Mouse (Mus musculus): ENCODE results near the gene Fam198a.

The Fam198a gene

DNA sequence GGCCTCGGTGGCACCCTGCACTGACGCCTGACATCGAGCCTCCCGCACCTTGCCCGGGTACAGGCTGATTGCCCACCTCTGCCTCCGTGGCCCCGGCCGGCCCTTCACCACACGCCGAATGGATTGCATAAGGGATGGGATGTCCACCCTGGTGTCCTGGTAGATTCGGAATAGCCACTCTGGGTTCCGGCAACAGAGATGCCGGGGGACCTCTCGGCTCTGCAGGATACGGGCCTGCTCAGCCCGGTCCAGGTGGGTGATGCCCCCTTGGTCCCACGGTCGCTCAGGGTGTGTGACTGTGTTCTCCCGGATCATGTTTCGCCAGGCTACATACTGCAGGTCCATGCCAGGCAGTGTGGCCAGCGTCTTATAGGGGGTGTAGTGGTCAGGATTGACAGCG lies 31.4 kb downstream of the Fam198a start:
- no peak for DNase-seq (ENCODE audit: low read depth, low spot score)

DNA sequence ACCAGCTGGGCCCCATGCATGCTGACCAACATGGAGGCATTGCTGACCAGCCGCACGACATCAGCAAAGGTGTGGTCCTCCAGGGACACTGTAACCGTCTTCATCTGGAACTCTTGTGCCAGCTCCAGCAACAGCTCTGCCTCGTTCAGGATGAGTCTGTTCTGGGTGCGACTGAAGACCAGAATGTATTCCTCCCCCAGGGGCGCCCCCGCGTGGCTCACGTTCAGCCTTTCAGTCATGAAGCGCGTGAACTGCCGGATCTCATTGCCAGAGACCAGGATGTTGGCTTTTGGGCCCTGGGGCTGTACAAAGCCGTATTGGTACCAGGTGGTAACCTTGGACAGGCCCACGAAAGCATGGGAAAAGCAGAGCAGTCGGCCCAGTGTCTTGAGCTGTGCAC lies 31.9 kb downstream of the Fam198a start:
- DNase-seq (ENCODE audit: low read depth, low spot score): no peak

- DNase-seq (ENCODE audit: low read depth, low spot score): peak; percentile 56
Measured at GRCm38 (mm10) chr9:121983504-121983903, 32.7 kb downstream of the Fam198a start.

GRCm38 (mm10) chr9:121984465-121985461 lies 34.0 kb downstream of the Fam198a start:
- DNase-seq (ENCODE audit: low read depth, low spot score): peak; percentile 69

DNA sequence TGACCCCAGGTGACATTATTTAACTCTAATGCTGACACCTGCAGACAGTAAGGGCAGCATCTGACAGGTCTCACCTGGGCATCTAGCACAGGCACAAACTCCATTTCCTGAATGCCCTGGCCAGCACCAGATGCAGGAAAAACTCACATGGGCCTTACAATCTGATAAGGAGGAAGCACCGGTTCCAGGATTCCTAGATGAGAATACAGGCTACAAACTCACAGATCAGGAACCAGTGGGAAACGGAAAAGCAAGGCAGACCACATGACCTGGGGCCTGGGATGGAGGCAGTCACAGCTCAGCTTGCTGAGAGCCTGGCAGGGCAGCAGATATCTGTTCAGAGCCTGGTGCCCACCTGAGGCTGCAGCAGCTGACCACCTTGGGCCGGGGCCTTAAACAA lies 38.1 kb downstream of the Fam198a start:
- no peak for DNase-seq (ENCODE audit: low read depth, low spot score)

- DNase-seq (ENCODE audit: low read depth, low spot score): peak; percentile 89
Measured at GRCm38 (mm10) chr9:121989536-121989935, 38.7 kb downstream of the Fam198a start.

DNA sequence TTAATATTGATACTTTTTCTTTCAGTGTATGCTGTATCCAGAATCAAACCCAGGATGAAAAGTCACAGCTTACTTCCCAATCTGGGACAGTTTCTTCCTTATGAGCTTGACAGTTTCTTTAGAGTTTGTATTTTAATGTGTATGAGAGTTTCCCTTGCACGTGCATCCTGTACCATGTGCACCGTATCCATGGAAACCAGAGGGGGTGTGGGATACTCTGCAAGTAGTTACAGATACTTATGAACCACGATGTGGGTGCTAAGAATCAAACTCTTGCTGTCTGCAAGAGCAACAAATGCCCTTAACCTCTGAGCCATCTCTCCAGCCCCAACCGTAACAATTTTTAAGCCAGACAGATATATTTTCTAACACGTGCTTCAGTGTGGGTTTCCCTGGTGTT lies 40.3 kb downstream of the Fam198a start:
- DNase-seq (ENCODE audit: low read depth, low spot score): no peak

DNA sequence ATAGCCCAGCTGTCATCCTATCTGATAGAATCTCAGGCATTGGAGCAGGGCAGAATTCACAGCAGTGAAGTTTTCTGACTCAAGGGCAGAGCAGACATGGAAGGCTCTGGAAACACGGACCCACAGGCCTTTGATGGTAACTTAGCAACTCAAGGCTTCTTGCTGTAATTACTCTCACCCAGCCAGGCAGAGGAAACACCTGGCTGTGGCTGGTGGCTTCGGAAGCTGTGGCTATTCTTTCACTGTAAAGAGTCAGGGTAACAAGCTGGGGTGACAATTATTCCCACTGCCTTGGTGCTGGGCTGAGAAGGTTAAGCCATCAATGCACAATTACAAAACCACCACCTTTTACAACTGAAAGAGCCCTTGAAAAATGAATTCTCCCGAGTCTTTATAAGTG lies 42.3 kb downstream of the Fam198a start:
- DNase-seq (ENCODE audit: low read depth, low spot score): no peak

DNA sequence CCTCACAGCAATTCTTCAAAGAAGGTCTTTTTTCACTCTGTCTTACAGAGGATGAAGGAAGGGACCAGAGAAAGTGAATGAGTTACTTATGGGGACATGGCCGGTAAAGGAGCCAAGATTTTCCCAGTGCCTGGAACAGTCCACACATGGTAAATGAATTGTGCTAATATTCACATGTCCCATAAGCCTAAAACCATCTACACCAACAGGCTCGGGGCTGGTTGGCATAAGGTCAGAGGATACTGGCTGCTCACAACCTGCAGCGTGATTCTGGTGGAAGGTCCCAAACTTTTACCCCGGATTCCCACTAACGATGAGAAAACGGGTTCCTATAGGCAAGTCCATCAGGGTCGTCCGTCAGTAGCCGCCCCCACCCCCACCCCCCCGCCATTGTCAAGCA lies 44.3 kb downstream of the Fam198a start:
- no peak for DNase-seq (ENCODE audit: low read depth, low spot score)

DNA sequence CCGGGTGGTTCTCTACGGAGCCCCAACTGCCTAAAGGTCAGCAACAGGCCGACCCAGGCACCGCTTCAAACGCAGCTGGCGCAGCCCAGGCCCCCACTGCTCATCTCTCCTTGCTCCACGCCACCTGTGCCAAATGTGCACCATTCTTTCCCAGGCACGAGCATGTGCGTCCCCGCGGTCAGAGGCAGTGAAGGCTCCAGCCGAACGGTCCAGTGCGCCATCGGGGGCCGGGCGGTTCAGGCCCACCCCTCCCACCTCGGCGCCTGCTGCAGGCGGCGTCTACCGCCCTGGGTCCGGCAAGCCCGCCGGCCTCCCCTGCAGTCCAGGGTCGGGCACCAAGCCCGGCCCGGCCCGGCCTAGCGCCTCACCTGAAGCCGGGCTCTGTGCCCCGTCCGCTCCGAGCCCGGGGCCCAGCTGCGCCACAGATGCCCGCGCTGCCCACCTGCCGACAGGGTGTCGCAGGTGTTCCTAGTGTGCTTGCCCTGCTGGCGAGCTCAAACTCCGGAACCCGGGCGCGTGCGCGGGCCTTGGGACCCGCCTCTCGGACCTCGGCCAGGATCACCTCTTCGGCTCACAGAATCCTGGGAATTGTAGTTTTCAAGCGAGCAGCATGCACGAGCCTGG lies 44.8 kb downstream of the Fam198a start:
- DNase-seq (ENCODE audit: low read depth, low spot score): peak; percentile 69

- DNase-seq (ENCODE audit: low read depth, low spot score): no peak
Measured at GRCm38 (mm10) chr9:121997010-121997409, 46.2 kb downstream of the Fam198a start, which contains the start of gene Pomgnt2. Gene Pomgnt2 (minus strand): TSS chr9:121997110.

DNA sequence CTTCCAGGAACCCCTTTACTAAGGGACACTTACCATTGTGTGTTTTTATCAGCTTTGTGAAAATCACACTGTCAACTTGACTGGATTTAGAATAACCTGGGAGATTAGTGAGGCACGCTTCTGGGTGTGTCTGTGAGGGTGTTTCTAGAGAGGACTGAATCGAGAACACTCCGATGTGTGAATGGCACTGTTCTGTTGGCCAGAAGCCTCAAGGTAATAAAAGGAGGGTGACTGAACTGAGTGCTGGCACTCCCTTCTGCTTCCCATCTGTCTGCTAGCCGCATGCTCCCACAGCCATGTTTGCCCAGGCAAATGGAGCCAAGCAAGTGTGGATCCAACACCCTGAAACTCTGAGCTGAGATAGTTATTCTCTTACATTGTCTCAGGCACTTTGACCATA lies 47.2 kb downstream of the Fam198a start:
- DNase-seq (ENCODE audit: low read depth, low spot score): no peak

DNA sequence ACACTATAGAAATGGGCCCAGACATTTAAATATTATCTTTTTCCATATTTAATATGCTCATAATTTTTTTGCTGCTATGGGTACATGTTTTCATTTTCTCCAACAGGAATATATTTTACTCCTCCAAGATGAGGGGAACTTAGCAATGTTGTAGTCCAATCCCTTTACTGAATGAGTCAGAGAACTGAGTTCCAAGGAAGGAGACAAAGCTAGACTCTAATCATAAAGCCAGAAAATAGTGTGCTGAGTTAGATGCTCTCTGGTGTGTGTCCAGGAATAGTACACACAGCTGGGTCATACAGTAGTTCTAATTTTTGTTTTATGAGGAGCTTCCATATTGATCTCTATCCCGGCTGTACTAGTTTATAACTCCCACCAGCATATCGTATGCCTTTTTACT lies 55.4 kb downstream of the Fam198a start:
- no peak for DNase-seq (ENCODE audit: low read depth, low spot score)

- peak; percentile 45 for DNase-seq (ENCODE audit: low read depth, low spot score)
Measured at GRCm38 (mm10) chr9:122006609-122007008, 55.8 kb downstream of the Fam198a start.

- DNase-seq (ENCODE audit: low read depth, low spot score): no peak
Measured at GRCm38 (mm10) chr9:122008876-122009275, 58.1 kb downstream of the Fam198a start.

DNA sequence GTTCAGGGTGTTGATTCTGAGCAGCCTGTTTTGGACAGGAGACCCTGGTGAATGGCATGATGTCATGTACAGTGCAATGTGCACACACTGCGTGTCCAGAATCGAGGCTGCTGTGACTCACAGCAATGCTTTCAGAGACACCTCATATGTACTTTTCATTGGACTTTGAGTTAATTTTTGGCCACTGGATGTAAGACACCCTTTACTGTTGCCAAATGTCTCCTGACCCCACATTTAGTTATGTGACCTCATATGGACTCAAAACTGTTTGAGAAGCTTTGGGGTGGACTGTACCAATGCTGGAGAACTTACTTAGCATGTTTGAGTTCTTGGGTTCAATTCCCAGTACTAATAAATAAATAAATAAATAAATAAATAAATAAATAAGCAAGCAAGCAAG lies 60.0 kb downstream of the Fam198a start:
- DNase-seq (ENCODE audit: low read depth, low spot score): no peak

DNA sequence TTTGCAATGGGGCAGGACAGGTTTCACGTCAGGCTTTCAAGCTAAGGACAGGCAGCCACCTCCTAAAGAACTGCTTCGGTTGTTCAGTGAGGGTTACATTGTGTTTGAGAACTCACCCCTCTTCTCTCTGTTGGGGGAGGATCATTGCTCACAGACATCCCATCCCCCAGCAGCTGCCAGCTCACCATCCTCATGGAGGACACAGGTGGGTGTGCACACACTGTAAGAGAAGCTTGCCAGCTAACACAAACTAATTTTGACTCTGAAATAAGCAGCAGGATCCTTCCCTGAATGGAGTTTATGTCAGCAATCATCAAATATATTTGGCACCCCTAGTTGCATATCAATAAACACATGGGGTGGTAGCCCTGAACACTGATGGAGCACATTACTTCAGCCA lies 62.0 kb downstream of the Fam198a start:
- no peak for DNase-seq (ENCODE audit: low read depth, low spot score)

- DNase-seq (ENCODE audit: low read depth, low spot score): peak; percentile 14
Measured at GRCm38 (mm10) chr9:122013629-122014028, 62.8 kb downstream of the Fam198a start.

- peak; percentile 83 for DNase-seq (ENCODE audit: low read depth, low spot score)
Measured at GRCm38 (mm10) chr9:122014241-122014667, 63.5 kb downstream of the Fam198a start.

GRCm38 (mm10) chr9:122018079-122018478 lies 67.3 kb downstream of the Fam198a start:
- DNase-seq (ENCODE audit: low read depth, low spot score): no peak

DNA sequence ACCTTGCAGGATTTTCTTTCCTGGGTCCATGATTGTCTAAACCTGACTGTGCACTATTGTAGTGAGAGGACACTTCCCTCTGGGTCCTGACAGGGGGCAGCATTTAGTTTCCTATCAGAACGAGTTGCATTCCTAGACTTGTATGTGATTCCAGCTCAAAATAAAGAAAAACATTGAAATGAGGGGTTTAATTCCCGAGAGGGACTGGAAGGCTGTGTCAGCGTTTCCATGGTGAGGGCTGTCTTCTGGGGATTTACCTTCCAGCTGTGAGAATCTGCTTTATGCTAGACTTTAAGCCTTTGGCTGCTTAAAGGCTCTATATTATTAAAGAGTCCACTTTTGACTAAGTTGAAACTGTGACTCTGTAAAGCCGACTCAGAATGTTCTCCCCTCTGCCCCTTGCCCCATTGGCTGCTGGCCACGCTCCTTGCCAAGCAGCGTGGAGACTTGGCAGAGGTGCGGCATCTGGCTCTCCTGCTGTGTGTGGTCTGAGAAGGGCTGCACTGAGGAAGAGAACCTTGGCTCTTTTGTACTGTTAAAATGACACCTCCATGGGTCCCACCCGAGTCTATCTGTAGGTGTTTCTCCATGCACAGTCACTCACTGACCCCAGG lies 68.1 kb downstream of the Fam198a start:
- peak; percentile 45 for DNase-seq (ENCODE audit: low read depth, low spot score)

- DNase-seq (ENCODE audit: low read depth, low spot score): no peak
Measured at GRCm38 (mm10) chr9:122020321-122020720, 69.5 kb downstream of the Fam198a start.
